Mouse (Mus musculus) cortical plate, adult 2 months (tissue): ENCODE measurements at regions not wholly inside any gene's neighbourhood (a gene's known extent, or its start where the extent isn't known, plus 50 kb on each side); places are given as distances from the start of the nearest gene placed in this dataset.

Experiments
- CTCF ChIP-seq: fragments of 200-500 bp; IDR thresholded peaks from 2 replicates; pipeline ENCODE4 v1.5.1; 2011; ENCODE audit warnings: mild to moderate bottlenecking, control low read depth, low read length; ENCODE audit not compliant: insufficient read depth; ENCODE audit errors: extremely low read depth
- POLR2A ChIP-seq: fragments of 200-500 bp; IDR thresholded peaks from 2 replicates; pipeline ENCODE4 v1.6.1; 2011; ENCODE audit warnings: mild to moderate bottlenecking, low read length, control low read depth; ENCODE audit not compliant: insufficient read depth; ENCODE audit errors: extremely low read depth

DNA sequence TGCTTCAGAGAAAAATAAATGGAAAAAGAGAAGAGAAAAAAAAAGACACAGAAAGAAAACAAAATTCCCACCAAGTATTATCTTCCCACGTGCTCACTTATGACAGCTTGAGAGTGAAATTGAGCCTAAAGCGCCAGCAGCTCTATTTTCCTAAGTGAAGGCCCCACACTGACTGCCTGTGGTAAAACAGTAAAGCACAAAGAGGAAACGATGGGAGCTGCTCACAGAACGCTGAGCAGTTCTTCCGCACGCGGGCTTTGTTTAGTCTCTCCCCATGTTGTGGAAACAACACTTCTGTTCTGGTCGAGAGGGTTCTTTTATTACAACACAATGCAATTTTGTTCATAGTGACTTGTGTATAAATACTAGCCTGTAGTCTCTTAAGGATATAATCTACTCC is 465.5 kb downstream of the Psat1 start:
- TF ChIP-seq CTCF: no peak
- TF ChIP-seq POLR2A: no peak
